Mouse (Mus musculus): ENCODE data around the gene Hist1h2bm. TPM values are rescaled to one million over a fixed set of nuclear protein-coding genes. Genes with fewer than 3 reads are reported as not detected.
A peak's percentile ranks its signal among the peaks of the same experiment; 100 is the strongest.

The Hist1h2bm gene
- total and polyA plus RNA-seq, 3 experiments: 1.7 to 1,196 TPM; not detected in 1

DNA sequence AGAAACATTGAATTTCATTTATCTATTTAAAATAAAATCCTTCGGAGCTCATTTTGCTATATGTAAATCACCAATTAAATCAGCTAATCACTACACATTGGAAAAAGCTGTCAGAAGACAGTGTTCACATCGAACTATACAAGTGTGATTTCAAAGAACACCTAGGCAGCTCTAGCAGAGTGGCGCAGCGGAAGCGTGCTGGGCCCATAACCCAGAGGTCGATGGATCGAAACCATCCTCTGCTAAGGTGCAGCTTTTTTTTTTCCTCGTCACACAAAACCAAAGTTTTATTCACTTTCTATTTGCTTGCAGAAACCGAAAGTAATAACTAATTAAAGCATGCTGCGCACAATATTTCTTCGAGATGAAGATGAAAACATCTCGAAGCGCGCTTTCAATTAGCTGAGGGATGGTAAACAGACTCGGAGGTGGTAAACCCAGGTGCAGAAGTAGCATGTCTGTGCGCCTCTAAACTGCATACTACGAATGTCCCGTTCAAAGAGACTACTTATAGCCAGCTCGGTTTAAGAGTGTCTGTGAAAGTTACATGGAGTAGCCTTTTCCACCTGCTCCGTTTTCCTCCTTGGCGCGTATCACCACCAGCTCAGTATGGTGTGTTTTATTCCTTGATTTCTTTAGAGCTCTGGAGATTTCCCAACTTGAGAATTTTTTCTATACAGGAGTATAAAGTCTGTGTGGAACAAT lies 10.9 kb upstream of the Hist1h2bm start:
- no peak overlapping the region for H3K27ac ChIP-seq (ENCODE audit: control insufficient read depth, low read depth, low read length)
- TF ChIP-seq POLR2A (IDR thresholded peaks at IDR 0.05; ENCODE audit: control insufficient read depth in 1 of 2, insufficient read depth in 1 of 2, low read depth in 1 of 2, low read length in 2 of 2, poor library complexity in 1 of 2) (no peak), NRF1 (IDR thresholded peaks at IDR 0.05; ENCODE audit: insufficient read depth, low read depth, low read length, poor library complexity, severe bottlenecking) (no peak), TBP (IDR thresholded peaks at IDR 0.05; ENCODE audit: low read depth, low read length) (peak; percentile 98), MAFK (IDR thresholded peaks at IDR 0.05; ENCODE audit: borderline replicate concordance, low read depth, low read length) (no peak)
- peak overlapping the region; percentile 51 for H3K9ac ChIP-seq (ENCODE audit: control insufficient read depth, low read depth, low read length, poor library complexity, severe bottlenecking)
- H3K27me3 ChIP-seq (ENCODE audit: control insufficient read depth in 1 of 2, insufficient read depth in 2 of 2, low read length in 2 of 2): no peaks in the 10 kb centered on the region
- H3K4me3 ChIP-seq (ENCODE audit: control insufficient read depth in 1 of 2, insufficient read depth in 1 of 2, low read depth in 2 of 2, low read length in 2 of 2): peak overlapping the region; percentile 44 to 64
- no peaks in the 10 kb centered on the region; the same call in 1 of the 2 replicates for H3K79me2 ChIP-seq (ENCODE audit: control insufficient read depth, insufficient read depth, low read length, poor library complexity)
- peaks cover 0 to 16% of the 10 kb centered on the region in 2 experiments; a peak in 2 of 4 replicates for H3K36me3 ChIP-seq (ENCODE audit: control insufficient read depth in 1 of 2, insufficient read depth in 2 of 2, low read length in 2 of 2)
- H3K9me3 ChIP-seq (replicated peaks; ENCODE audit: insufficient read depth, low read length): no peaks in the 10 kb centered on the region
- H3K4me1 ChIP-seq (ENCODE audit: control insufficient read depth in 1 of 2, insufficient read depth in 2 of 2, low read length in 2 of 2): peaks cover 0 to 7% of the 10 kb centered on the region in 2 experiments; a peak in 2 of 4 replicates
- DNase-seq (ENCODE audit: low read depth, low spot score): peak; percentile 70

DNA sequence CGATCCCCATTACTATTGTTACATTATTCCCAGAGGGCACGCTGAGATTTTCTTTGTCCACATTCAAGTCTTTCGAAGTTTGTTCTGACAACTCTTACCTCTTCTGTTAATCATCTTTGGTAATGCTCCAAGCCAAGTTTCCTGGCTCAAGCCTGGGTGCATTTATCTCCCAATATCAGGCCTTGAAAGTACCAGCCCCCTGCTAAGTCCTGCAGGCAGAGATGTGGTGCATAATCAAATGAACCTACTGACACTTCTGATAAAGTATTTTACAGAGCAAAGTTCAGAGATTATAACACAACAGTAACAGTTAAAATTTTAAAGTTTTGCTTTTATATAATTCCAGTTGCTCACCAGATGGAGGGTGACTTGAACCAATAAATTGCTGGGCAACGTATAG lies 10.1 kb upstream of the Hist1h2bm start:
- H3K9me3 ChIP-seq (replicated peaks; ENCODE audit: insufficient read depth, low read length): no peaks in the 10 kb centered on the region
- TF ChIP-seq BHLHE40 (IDR thresholded peaks at IDR 0.05; ENCODE audit: borderline replicate concordance, low read depth, low read length) (no peak), RAD21 (IDR thresholded peaks at IDR 0.05; ENCODE audit: low read depth, low read length) (no peak), ZNF384 (IDR thresholded peaks at IDR 0.05; ENCODE audit: low read depth, low read length) (no peak), RCOR1 (IDR thresholded peaks at IDR 0.05; ENCODE audit: low read depth, low read length) (no peak), GATA1 (IDR thresholded peaks at IDR 0.05; ENCODE audit: low read depth, low read length) (peak; percentile 83), EP300 (IDR thresholded peaks at IDR 0.05; ENCODE audit: low read depth in 1 of 2, low read length in 2 of 2) (no peak), ZKSCAN1 (IDR thresholded peaks at IDR 0.05; ENCODE audit: low read depth, low read length) (no peak), TAL1 (IDR thresholded peaks at IDR 0.05; ENCODE audit: low read length) (peak; percentile 61), POLR2A (IDR thresholded peaks at IDR 0.05; ENCODE audit: control insufficient read depth in 1 of 2, insufficient read depth in 1 of 2, low read depth in 1 of 2, low read length in 2 of 2, poor library complexity in 1 of 2) (no peak), NRF1 (IDR thresholded peaks at IDR 0.05; ENCODE audit: insufficient read depth, low read depth, low read length, poor library complexity, severe bottlenecking) (no peak), MXI1 (IDR thresholded peaks at IDR 0.05; ENCODE audit: low read depth, low read length) (no peak), HCFC1 (IDR thresholded peaks at IDR 0.05; ENCODE audit: low read depth, low read length) (no peak)
- H3K27me3 ChIP-seq (ENCODE audit: control insufficient read depth in 1 of 2, insufficient read depth in 2 of 2, low read length in 2 of 2): no peaks in the 10 kb centered on the region
- H3K4me1 ChIP-seq (ENCODE audit: control insufficient read depth in 1 of 2, insufficient read depth in 2 of 2, low read length in 2 of 2): peaks cover 0 to 7% of the 10 kb centered on the region in 2 experiments; a peak in 2 of 4 replicates
- H3K79me2 ChIP-seq (ENCODE audit: control insufficient read depth, insufficient read depth, low read length, poor library complexity): no peaks in the 10 kb centered on the region; the same call in 1 of the 2 replicates
- no peak overlapping the region for H3K9ac ChIP-seq (ENCODE audit: control insufficient read depth, low read depth, low read length, poor library complexity, severe bottlenecking)
- H3K4me3 ChIP-seq (ENCODE audit: control insufficient read depth in 1 of 2, insufficient read depth in 1 of 2, low read depth in 2 of 2, low read length in 2 of 2): peak overlapping the region; percentile 44 to 64
- peaks cover 0 to 16% of the 10 kb centered on the region in 2 experiments; a peak in 2 of 4 replicates for H3K36me3 ChIP-seq (ENCODE audit: control insufficient read depth in 1 of 2, insufficient read depth in 2 of 2, low read length in 2 of 2)
- peak; percentile 72 for DNase-seq (ENCODE audit: low read depth, low spot score)
- no peak overlapping the region for H3K27ac ChIP-seq (ENCODE audit: control insufficient read depth, low read depth, low read length)

Measured in MEL (cell line).